ENCODE assay signal across 19 mouse cellular contexts in genomic region chr7:142830969-142831673, GRCm38 (mm10).
DNase-seq lines count a peak whose midpoint lies in the region; ATAC-seq and TF ChIP-seq lines count a peak whose summit lies in the region.
"Had no signal": no experiment of that assay in that cellular context is flagged by ENCODE, and none has a peak within 500 bp of the region (broad histone marks: within the 10 kb centered on the region; RNA-seq: fewer than 3 reads in every experiment).

No protein-coding gene starts in this region.

- no peak overlapping the region for H3K27ac ChIP-seq in embryonic facial prominence, embryonic 11.5 days (replicated peaks; ENCODE audit: low read depth, low read length)
- no peak overlapping the region for H3K27ac ChIP-seq in embryonic facial prominence, embryonic 10.5 days (replicated peaks)
- peak overlapping the region; percentile 39 for H3K27ac ChIP-seq in midbrain, embryonic 12.5 days (replicated peaks)
- H3K27ac ChIP-seq in midbrain, embryonic 15.5 days = no peak overlapping the region
- peak overlapping the region; percentile 84 for H3K27ac ChIP-seq in limb, embryonic 12.5 days
- H3K27ac ChIP-seq in thymus, adult 2 months (ENCODE audit: control insufficient read depth, insufficient read depth, low read length) = no peak overlapping the region
- H3K27ac ChIP-seq: heart, embryonic 15.5 days; liver, embryonic 12.5 days; lung, embryonic 15.5 days had no signal

- no peak for ATAC-seq in embryonic facial prominence, embryonic 11.5 days (replicated peaks; ENCODE audit: insufficient number of reproducible peaks, low FRiP score, low TSS enrichment, low read depth)
- ATAC-seq in midbrain, embryonic 12.5 days (ENCODE audit: low FRiP score, low read depth) = no peak
- ATAC-seq in midbrain, embryonic 15.5 days (replicated peaks) = no peak
- ATAC-seq in limb, embryonic 12.5 days (ENCODE audit: insufficient number of reproducible peaks, insufficient read depth, low FRiP score, low TSS enrichment, low read depth) = peak; percentile 56; the same call in 1 of the 2 replicates
- ATAC-seq: forebrain, postnatal 0 days; liver, embryonic 12.5 days had no signal

- H3K4me3 ChIP-seq in embryonic facial prominence, embryonic 11.5 days (ENCODE audit: low read depth, low read length) = no peak overlapping the region
- H3K4me3 ChIP-seq in embryonic facial prominence, embryonic 10.5 days = no peak overlapping the region
- no peak overlapping the region for H3K4me3 ChIP-seq in midbrain, embryonic 12.5 days
- H3K4me3 ChIP-seq in midbrain, embryonic 15.5 days = no peak overlapping the region
- 0 out of 2 replicates have a peak overlapping the region, but pooled peaks have one; percentile 7 for H3K4me3 ChIP-seq in limb, embryonic 12.5 days (replicated peaks)
- no peak overlapping the region for H3K4me3 ChIP-seq in thymus, adult 2 months (ENCODE audit: control insufficient read depth, insufficient read depth, low read length)
- H3K4me3 ChIP-seq: heart, embryonic 15.5 days; liver, embryonic 12.5 days; lung, embryonic 15.5 days had no signal

- TF ChIP-seq CTCF in thymus, adult 2 months (IDR thresholded peaks at IDR 0.05; ENCODE audit: borderline replicate concordance, control insufficient read depth, extremely low read depth, insufficient read depth, low read length, poor library complexity) = no peak

- peak; percentile 8 for DNase-seq in embryonic facial prominence, embryonic 11.5 days (ENCODE audit: low spot score)
- no peak for DNase-seq in embryonic facial prominence, embryonic 10.5 days (ENCODE audit: low spot score)
- no peak for DNase-seq in layer of hippocampus, postnatal 36 days
- no peak for DNase-seq in thymus, adult 2 months
- DNase-seq in cerebellum, postnatal 36 days = no peak
- DNase-seq: adrenal gland, adult 8-10 months; cerebellum, adult 11 months; forebrain, postnatal 0 days; heart, adult 18-20 months; kidney, adult 9 months; kidney, postnatal 36 days; right cerebral cortex, adult 18-20 months; thymus, adult 18-20 months had no signal

- no peaks in the 10 kb centered on the region for H3K9me3 ChIP-seq in embryonic facial prominence, embryonic 11.5 days (replicated peaks; ENCODE audit: control insufficient read depth, low read length)
- no peaks in the 10 kb centered on the region for H3K9me3 ChIP-seq in embryonic facial prominence, embryonic 10.5 days
- no peaks in the 10 kb centered on the region for H3K9me3 ChIP-seq in midbrain, embryonic 12.5 days
- H3K9me3 ChIP-seq in midbrain, embryonic 15.5 days = no peaks in the 10 kb centered on the region
- no peaks in the 10 kb centered on the region for H3K9me3 ChIP-seq in limb, embryonic 12.5 days
- H3K9me3 ChIP-seq: heart, embryonic 15.5 days; liver, embryonic 12.5 days; lung, embryonic 15.5 days had no signal

- WGBS in embryonic facial prominence, embryonic 11.5 days = 14% methylated on average over 2 of the region's 2 CpGs
- 18% methylated on average over 2 of the region's 2 CpGs for WGBS in embryonic facial prominence, embryonic 10.5 days
- WGBS in midbrain, embryonic 12.5 days = 9% methylated on average over 2 of the region's 2 CpGs
- WGBS in midbrain, embryonic 15.5 days = 8% methylated on average over 2 of the region's 2 CpGs
- WGBS in limb, embryonic 12.5 days = 1% methylated on average over 2 of the region's 2 CpGs
- WGBS in thymus, adult 2 months = 53% methylated on average over 2 of the region's 2 CpGs

- H3K4me1 ChIP-seq in embryonic facial prominence, embryonic 11.5 days (ENCODE audit: control insufficient read depth, insufficient read depth, low read length) = no peaks in the 10 kb centered on the region
- H3K4me1 ChIP-seq in embryonic facial prominence, embryonic 10.5 days = 0 out of 2 replicates have a peak, but pooled peaks cover 2% of the 10 kb centered on the region
- H3K4me1 ChIP-seq in midbrain, embryonic 12.5 days = peaks cover 6% of the 10 kb centered on the region
- H3K4me1 ChIP-seq in midbrain, embryonic 15.5 days = peaks cover 3% of the 10 kb centered on the region; the same call in 1 of the 2 replicates
- H3K4me1 ChIP-seq in limb, embryonic 12.5 days (replicated peaks) = peaks cover 9% of the 10 kb centered on the region
- H3K4me1 ChIP-seq in thymus, adult 2 months (replicated peaks; ENCODE audit: control insufficient read depth, insufficient read depth, low read length) = no peaks in the 10 kb centered on the region
- H3K4me1 ChIP-seq: heart, embryonic 15.5 days; liver, embryonic 12.5 days; lung, embryonic 15.5 days had no signal

- no peak for TF ChIP-seq POLR2A in thymus, adult 2 months (IDR thresholded peaks at IDR 0.05; ENCODE audit: control insufficient read depth, extremely low read depth, insufficient read depth, low read length, poor library complexity)

- H3K36me3 ChIP-seq in embryonic facial prominence, embryonic 11.5 days (replicated peaks; ENCODE audit: control insufficient read depth, insufficient read depth, low read depth, low read length) = no peaks in the 10 kb centered on the region
- H3K36me3 ChIP-seq in embryonic facial prominence, embryonic 10.5 days (replicated peaks) = no peaks in the 10 kb centered on the region
- H3K36me3 ChIP-seq in midbrain, embryonic 12.5 days = no peaks in the 10 kb centered on the region
- H3K36me3 ChIP-seq in midbrain, embryonic 15.5 days (replicated peaks) = no peaks in the 10 kb centered on the region
- H3K36me3 ChIP-seq in limb, embryonic 12.5 days = no peaks in the 10 kb centered on the region
- H3K36me3 ChIP-seq in thymus, adult 2 months (ENCODE audit: control insufficient read depth, insufficient read depth, low read length) = no peaks in the 10 kb centered on the region
- H3K36me3 ChIP-seq: heart, embryonic 15.5 days; liver, embryonic 12.5 days; lung, embryonic 15.5 days had no signal

- H3K4me2 ChIP-seq in embryonic facial prominence, embryonic 11.5 days (ENCODE audit: low read depth, low read length) = no peak overlapping the region
- 0 out of 2 replicates have a peak overlapping the region, but pooled peaks have one; percentile 19 for H3K4me2 ChIP-seq in midbrain, embryonic 12.5 days (replicated peaks)
- H3K4me2 ChIP-seq in midbrain, embryonic 15.5 days = no peak overlapping the region
- peak overlapping the region; percentile 44 for H3K4me2 ChIP-seq in limb, embryonic 12.5 days
- H3K4me2 ChIP-seq: heart, embryonic 15.5 days; liver, embryonic 12.5 days; lung, embryonic 15.5 days had no signal

- no peaks in the 10 kb centered on the region for H3K27me3 ChIP-seq in embryonic facial prominence, embryonic 11.5 days (ENCODE audit: control insufficient read depth, insufficient read depth, low read length)
- no peaks in the 10 kb centered on the region for H3K27me3 ChIP-seq in embryonic facial prominence, embryonic 10.5 days (replicated peaks; ENCODE audit: low read depth, poor library complexity, severe bottlenecking)
- no peaks in the 10 kb centered on the region for H3K27me3 ChIP-seq in midbrain, embryonic 12.5 days
- H3K27me3 ChIP-seq in midbrain, embryonic 15.5 days (replicated peaks) = no peaks in the 10 kb centered on the region
- H3K27me3 ChIP-seq in limb, embryonic 12.5 days = no peaks in the 10 kb centered on the region
- H3K27me3 ChIP-seq in thymus, adult 2 months (ENCODE audit: control insufficient read depth, insufficient read depth, low read length) = no peaks in the 10 kb centered on the region
- H3K27me3 ChIP-seq: heart, embryonic 15.5 days; liver, embryonic 12.5 days; lung, embryonic 15.5 days had no signal

- H3K9ac ChIP-seq in embryonic facial prominence, embryonic 11.5 days (replicated peaks; ENCODE audit: low read length) = no peak overlapping the region
- no peak overlapping the region for H3K9ac ChIP-seq in midbrain, embryonic 12.5 days (replicated peaks)
- H3K9ac ChIP-seq in midbrain, embryonic 15.5 days = no peak overlapping the region
- H3K9ac ChIP-seq in limb, embryonic 12.5 days (replicated peaks) = 0 out of 2 replicates have a peak overlapping the region, but pooled peaks have one; percentile 34
- H3K9ac ChIP-seq: forebrain, postnatal 0 days; heart, embryonic 15.5 days; liver, embryonic 12.5 days; lung, embryonic 15.5 days had no signal

Comparison
In these comparisons a context has a peak if more than half of its experiments do, and no peak if none do; other contexts are left out.
1. H3K27ac ChIP-seq: peak in midbrain, embryonic 12.5 days (single experiment) and limb, embryonic 12.5 days (single experiment); none in embryonic facial prominence, embryonic 11.5 days (single experiment), embryonic facial prominence, embryonic 10.5 days (single experiment), midbrain, embryonic 15.5 days (single experiment) and thymus, adult 2 months (single experiment).
2. H3K4me2 ChIP-seq: peak in midbrain, embryonic 12.5 days (single experiment) and limb, embryonic 12.5 days (single experiment); none in embryonic facial prominence, embryonic 11.5 days (single experiment) and midbrain, embryonic 15.5 days (single experiment).